Mouse (Mus musculus): ENCODE data around the gene Dxo.
"Not testable (repeated sequence)": the region's sequence is repeated elsewhere in the genome, so short reads cannot be mapped to it uniquely, and the experiment has no call there.

The Dxo gene

GRCm38 (mm10) chr17:34836856-34837221 lies at the start of gene Dxo, which contains the start of gene Stk19:
Gene Dxo, plus strand, starts transcription at chr17:34837019.
Gene Stk19, minus strand, starts transcription at chr17:34836945.
- peak; percentile 97 to 98 for DNase-seq

GRCm38 (mm10) chr17:34795016-34795415 lies 41.8 kb upstream of the Dxo start:
- no peak for DNase-seq

- DNase-seq: peak; percentile 49 to 87
Measured at GRCm38 (mm10) chr17:34795633-34796032, 41.2 kb upstream of the Dxo start.

GRCm38 (mm10) chr17:34796311-34797140 lies 40.3 kb upstream of the Dxo start:
- no peak for DNase-seq

- not testable (repeated sequence) for DNase-seq
Measured at GRCm38 (mm10) chr17:34797211-34797995, 39.4 kb upstream of the Dxo start.

DNA sequence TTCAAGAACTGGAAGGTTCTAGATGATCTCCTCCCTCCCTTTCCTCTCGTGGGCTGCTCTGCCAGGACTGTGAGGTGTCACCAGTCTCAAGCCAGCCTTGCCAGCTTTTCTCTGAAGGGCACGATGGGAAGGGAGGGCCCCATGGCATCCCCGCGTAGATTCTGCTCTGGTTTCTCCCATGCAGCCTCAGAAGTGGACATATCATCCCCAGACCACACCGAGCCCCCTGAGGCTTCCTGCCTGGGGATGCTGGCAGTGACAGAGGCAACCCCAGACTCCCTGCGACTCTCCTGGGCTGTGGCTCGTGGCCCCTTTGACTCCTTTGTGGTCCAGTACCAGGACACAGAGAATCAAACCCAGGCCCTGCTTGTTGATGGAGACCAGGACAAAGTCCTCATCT lies 38.7 kb upstream of the Dxo start:
- not testable (repeated sequence) for DNase-seq

DNA sequence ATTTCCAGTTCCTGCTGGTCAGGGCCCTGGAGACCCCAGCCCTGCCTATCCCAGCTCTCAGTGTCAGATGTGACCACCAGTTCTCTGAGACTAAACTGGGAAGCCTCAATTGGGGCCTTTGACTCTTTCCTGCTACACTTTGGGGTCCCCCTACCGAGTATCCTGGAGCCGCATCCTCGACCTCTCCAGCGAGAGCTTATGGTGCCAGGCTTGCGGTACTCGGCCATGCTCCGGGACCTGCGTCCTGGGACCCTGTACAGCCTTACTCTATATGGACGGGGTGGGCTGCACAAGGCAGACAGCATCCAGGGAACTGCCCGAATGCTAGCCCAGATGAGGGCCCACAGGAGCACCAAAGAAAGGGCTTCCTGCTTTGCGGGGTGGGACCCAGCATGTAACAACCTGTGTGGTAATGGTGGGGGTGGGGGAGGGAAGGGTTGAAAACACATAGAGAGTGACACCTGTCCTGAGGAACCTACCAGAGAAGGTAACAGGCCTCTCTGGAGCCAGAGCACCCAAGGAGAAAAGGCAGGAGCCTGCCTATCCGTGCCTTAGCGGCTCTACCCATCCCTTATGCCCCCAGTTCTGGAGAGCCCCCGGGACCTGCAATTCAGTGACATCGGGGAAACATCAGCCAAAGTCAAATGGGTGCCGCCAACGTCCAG lies 37.8 kb upstream of the Dxo start:
- DNase-seq: no peak

DNA sequence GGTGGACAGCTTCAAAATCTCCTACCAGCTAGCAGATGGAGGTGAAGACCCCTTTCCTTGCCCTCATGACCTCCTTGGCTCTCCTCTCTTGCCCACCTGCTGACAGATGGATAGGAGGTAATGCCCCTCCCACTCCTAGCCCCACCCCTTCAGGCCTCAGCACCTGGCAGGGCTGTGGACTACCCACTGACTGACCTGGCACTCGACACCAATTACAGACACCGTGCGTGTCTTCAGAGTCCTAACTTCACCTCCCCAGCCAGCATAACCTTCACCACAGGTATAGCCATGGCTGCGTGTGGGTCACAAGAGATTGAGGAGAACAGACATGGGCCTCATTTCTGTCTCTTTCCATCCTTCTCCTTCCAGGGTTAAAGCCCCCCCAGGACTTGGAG lies 37.3 kb upstream of the Dxo start:
- DNase-seq: no peak

DNA sequence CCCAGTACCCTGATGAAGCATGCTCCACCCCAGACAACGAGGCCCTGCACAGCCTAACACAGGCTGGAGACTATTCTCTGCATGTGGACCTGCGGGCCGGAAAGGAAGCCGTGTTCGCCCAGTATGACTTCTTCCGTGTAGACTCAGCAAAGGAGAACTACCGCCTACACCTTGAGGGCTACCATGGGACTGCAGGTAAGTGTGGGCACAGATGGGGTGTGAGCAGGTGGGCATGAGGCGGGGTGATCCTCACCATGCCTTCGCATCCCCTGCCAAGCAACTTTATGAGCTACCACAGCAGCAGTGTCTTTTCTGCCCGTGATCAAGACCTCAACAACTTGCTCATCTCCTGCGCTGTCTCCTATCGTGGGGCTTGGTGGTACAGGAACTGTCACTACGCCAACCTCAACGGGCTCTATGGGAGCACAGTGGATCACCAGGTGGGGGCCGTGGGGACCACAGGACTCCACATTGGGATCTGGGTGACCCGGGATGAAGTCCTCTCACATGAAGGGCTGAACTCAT lies 36.0 kb upstream of the Dxo start:
- not testable (repeated sequence) for DNase-seq

- not testable (repeated sequence) for DNase-seq
Measured at GRCm38 (mm10) chr17:34802756-34803155, 34.1 kb upstream of the Dxo start.

DNA sequence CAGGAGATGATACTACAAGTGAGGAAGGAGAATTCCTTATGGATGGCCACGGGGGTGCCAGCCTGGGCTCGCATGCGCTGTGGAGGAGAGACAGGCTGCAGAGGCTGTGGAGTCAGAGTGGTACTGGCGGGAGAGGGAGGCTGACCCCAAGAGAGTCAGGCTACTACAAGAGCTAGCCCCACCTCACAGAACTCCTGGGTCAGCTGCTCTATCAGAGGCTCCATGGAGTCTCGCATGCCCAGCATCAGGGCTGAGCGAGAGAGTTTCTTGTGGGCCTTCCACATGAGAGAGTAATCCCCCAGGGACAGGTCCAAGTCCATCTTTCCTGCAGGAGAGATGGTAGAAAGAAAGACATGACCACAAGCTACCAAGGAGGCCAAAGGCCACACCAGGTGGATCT lies 33.5 kb upstream of the Dxo start:
- not testable (repeated sequence) for DNase-seq

DNA sequence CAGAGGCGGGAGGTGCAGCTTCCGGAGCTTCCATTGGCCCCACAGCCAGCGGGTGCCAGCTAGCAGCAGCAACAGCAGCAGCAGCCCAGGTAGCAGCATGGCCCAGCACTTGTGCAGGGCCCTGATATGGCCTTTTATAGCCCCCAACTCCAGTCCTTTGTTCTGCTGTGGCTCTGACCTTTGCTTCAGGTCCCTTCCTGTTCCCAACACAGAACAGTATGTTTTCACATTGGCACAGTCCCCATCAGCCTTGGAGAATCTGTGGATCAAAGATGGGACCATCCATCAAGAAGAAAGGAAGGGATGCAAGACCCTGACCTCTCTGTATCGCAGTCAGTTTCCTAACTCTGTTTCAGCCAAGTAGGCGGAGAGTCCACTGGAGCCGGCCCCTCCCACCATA lies 32.5 kb upstream of the Dxo start, which contains the start of gene Cyp21a1:
Cyp21a1 (minus strand) TSS at position 261 of the 400 bp plus-strand sequence.
- not testable (repeated sequence) for DNase-seq

DNA sequence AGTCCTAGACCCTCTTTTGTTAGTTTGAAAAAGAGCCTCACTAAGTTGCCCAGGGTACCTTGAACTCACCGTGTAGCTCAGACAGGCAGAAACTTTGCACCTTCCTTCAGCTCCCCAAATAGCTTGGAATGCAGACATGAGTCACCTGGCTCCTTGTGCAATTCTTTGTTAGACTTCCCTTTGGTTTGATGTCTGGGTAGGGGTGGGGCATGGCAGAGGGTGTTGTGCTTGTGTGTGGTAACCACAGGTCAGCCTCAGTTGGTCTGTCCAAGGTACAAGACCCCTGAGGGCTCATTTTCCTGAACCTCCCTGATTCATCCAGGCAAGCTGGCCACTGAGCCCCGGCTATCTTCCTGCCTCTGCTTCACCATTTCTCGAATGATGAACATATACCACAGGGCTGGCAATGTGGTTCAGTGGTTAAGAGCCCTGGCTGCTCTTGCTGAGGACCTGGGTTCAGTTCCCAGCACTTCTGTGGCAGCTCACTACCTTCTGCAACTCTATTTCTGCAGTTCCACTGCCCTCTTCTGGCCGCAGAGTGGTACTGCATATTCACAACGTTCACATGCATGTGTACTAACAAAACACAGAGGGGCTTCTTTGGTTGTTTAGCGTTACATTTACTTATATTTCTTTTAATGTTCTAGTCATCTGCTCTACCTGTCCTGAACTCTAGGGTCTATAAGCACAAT lies 31.8 kb upstream of the Dxo start:
- DNase-seq: peak in 1 of 2 experiments; percentile 26

GRCm38 (mm10) chr17:34807176-34807575 lies 29.6 kb upstream of the Dxo start:
- DNase-seq: no peak

GRCm38 (mm10) chr17:34808599-34809205 lies 28.1 kb upstream of the Dxo start:
- DNase-seq: no peak

DNA sequence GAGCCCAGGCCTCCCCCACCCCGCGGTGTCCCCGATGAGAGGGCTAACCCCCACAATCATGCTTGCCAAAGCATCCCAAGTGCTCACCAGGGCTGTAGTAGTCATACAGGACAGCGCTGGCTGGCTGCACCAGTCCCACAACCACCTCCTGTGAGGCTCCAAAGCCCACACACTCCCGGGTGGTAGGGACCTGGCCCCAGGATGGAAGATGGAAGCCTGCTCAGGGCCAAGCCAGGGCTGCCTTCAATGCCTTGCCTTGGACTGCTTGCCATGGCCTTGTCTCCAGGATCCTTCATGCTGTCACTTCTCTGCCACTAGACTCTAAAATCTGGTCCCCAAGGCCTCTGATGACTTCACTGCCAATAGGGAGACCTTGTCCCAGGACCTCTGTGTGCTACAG lies 26.4 kb upstream of the Dxo start:
- not testable (repeated sequence) for DNase-seq

DNA sequence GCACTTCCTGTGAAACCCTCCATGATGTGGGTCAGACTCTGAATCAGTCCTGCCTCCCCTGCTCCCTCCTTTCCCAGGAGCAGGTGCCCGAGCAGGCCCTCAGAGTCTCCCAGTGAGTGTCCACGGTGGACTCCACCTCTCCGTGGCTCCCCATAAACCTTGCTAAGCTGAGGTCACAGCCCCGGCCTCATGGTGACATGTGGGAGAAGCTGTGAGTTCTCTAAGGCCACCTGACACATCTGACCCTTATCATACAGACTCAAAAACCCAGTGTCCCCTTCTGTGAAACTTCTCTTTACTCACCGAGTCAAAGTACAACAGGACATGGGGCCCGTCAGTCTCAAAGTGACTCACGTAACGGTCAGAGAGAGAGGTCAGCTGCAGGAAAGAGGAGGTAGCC lies 26.0 kb upstream of the Dxo start:
- not testable (repeated sequence) for DNase-seq

DNA sequence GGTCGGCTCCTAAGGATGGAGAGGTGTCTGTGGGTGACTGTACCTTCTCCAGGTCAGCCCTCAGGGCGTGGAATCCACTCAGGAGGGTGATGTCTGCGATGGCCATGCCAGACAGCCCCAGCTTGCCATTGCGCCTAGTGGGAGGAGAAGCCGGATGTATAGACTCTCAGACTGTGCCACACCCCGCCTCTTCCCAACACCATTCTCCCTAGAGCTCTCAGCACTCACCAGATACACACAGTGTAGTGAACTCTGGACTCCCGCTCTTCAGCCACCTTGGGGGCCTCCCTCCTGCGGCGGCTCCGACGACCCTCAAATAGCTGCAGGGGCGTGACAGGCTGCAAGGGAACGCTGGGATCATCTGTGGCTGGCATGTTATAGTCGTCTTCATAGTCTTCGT lies 25.5 kb upstream of the Dxo start:
- no peak for DNase-seq

DNA sequence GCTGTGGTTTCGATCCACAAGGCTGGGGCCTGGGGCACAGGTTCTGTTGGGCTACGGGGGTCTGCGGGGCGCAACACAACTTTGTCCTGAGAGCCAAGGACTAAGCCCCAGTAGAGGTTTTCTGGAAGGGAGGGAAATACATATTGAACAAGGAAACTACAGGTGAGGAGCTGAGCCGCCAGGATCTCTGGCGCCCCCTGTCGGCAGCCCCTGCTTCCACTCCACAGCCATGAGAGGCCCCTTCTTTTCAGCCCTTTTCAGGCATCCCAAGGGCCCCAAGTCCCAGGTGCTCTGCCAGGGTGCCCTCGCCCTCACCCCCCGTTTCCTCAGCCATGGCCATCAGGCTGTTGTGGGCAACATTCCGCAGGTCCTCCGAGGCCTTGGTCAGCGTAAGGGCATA lies 23.1 kb upstream of the Dxo start:
- DNase-seq: peak in 1 of 2 experiments; percentile 75

- DNase-seq: peak in 1 of 2 experiments; percentile 44
Measured at GRCm38 (mm10) chr17:34814818-34815370, 21.9 kb upstream of the Dxo start.

GRCm38 (mm10) chr17:34830776-34831175 lies 6.0 kb upstream of the Dxo start:
- not testable (repeated sequence) for DNase-seq

Measured in kidney, postnatal 36 days (tissue).